Mouse (Mus musculus) effector memory CD4-positive, alpha-beta T cell, adult 5 months (primary cell): ENCODE measurements around the gene Nbeal1. TPM values are rescaled to one million over a fixed set of nuclear protein-coding genes. Genes with fewer than 3 reads are reported as not detected.

Experiments
- polyA plus RNA-seq: library from polyadenylated mRNA; unstranded; fragments of 100-300 nt; shearing (Covaris generic); gene quantifications from one replicate; pipeline ENCODE4 v1.2.1, GENCODE M21; 2017

Gene Nbeal1
- 16.6 TPM for polyA plus RNA-seq

GRCm38 (mm10) chr1:60179932-60180783 is at the start of gene Nbeal1:
TSS of gene Nbeal1 (plus strand) at chr1:60180599.

GRCm38 (mm10) chr1:60342808-60343629 is 162.6 kb downstream of the Nbeal1 start, which contains the start of gene Cyp20a1:
TSS of gene Cyp20a1 (plus strand) at chr1:60343323.

Other genes starting within 250 kb of the Nbeal1 start
- 2.7 TPM for gene Ica1l, start 137.4 kb upstream of the Nbeal1 start, polyA plus RNA-seq
- gene Carf, start 82.4 kb upstream of the Nbeal1 start, polyA plus RNA-seq = 7.0 TPM
- gene Wdr12, start 82.0 kb upstream of the Nbeal1 start, polyA plus RNA-seq = 26.4 TPM
- 9.7 TPM for gene Cyp20a1, start 162.7 kb downstream of the Nbeal1 start, polyA plus RNA-seq
- 21.9 TPM for gene Abi2, start 229.0 kb downstream of the Nbeal1 start, polyA plus RNA-seq